Mouse (Mus musculus): ENCODE results near the gene Tmem88b. TPM values are rescaled to one million over a fixed set of nuclear protein-coding genes. Genes with fewer than 3 reads are reported as not detected.

The Tmem88b gene
- not detected in 2 replicates for total RNA-seq (2017)

DNA sequence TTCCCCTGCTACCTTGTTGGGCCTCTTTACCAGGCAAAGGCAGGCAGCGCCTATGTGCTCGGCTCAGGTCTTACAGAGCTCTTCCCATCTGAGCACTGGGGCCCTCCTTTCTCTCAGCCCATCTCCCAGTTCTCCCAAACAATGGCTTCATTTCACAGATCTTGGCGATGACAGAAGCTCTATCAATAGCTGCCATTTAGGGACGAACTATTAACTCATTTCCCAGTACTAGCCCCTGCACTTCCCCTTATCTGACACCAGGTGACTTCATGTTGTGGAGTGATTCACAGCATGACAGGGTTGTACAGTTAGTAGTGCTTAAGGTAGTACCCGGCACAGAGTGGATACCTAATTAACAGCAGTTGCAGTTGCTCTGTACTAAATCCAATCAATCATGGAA, at the start of gene Tmem88b:
Gene Tmem88b (minus strand): TSS at position 56 of the 400 bp plus-strand sequence.
- ATAC-seq (replicated peaks; ENCODE audit: low read depth, poor library complexity, severe bottlenecking), result no peak

DNA sequence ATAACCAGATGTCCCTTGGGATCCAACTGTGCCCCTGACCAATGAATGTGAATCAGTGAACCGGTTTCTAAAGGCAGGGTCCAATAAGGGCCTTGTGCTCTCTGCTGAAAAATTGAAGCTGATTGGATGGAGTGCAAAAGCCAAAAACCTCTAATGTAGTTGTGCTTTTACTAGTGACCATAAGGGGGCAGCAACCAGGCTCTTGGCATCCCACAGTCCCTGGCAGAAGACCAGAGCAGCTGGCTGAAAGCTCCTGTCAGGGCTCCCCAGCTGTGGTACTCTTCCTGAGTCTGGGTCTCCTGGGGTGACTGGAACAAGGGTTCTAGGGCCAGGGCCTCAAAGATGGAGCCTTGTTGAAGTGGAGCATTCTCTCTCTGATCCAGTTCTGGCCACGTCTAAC, 48.2 kb upstream of the Tmem88b start:
- peak; percentile 48 for ATAC-seq (replicated peaks; ENCODE audit: low read depth, poor library complexity, severe bottlenecking)

DNA sequence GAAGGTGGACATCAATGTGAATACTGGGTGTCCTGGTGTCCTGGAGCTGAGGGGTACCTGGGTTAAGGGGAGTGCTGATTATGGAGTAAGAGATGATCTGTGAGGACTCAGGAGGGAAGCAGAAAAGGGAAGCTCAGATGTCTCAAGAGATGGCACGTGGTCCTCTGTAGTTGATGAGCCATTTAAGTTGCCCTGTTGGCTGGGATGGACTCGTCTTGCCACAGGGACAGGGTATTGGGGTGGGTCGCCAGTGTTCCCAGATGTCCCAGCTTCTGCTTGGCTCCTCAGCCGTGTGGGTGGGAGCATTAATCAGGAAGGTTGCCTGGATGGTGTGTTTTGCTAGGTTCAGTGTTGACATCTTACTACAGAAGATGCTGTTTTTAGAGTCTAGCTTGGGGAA, 47.6 kb upstream of the Tmem88b start:
- no peak for ATAC-seq (replicated peaks; ENCODE audit: low read depth, poor library complexity, severe bottlenecking)

DNA sequence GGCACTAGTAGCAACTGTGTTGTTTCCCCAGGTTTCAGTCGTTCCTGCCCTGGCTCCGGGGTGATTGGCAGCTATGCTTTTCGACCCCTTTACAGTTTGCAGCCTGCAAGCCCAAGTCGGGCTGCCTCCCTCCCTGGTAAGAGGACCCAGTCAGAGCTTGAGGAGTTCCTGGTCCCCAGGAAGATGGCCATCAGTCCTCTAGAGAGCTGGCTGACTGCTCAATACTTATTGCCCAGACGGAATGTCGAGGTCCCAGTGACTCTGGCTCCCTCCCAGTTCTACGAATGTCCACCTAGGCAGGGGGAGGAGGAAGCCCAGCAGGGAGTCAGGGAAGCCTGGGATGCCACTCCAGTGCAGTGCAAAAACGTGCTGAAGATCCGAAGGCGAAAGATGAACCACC, 46.6 kb upstream of the Tmem88b start:
- ATAC-seq (replicated peaks; ENCODE audit: low read depth, poor library complexity, severe bottlenecking), result no peak

GRCm38 (mm10) chr4:155831831-155832230, 46.2 kb upstream of the Tmem88b start:
- no peak for ATAC-seq (replicated peaks; ENCODE audit: low read depth, poor library complexity, severe bottlenecking)

GRCm38 (mm10) chr4:155831205-155831766, 45.6 kb upstream of the Tmem88b start, which contains the start of gene Aurkaip1:
Gene Aurkaip1 (plus strand): TSS chr4:155831272.
- peak; percentile 87 for ATAC-seq (replicated peaks; ENCODE audit: low read depth, poor library complexity, severe bottlenecking)

DNA sequence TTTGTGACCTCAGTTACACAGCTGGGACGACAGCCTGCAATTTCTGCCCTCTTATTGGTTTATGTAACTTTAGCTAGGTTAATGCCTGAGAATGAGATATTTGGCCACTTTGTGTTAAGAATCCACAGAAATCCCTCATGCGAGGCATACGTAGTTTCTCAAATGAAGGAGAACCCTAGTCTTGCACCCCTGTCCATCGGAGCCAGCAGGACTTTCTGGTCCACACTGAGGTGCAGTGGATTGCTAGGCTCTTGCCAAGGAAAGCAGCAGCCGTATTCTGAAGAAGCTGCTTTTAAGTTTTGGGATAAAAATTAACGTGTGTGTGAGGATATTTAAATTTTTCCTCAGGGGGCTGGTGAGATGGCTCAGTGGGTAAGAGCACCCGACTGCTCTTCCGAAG, 44.9 kb upstream of the Tmem88b start:
- no peak for ATAC-seq (replicated peaks; ENCODE audit: low read depth, poor library complexity, severe bottlenecking)

DNA sequence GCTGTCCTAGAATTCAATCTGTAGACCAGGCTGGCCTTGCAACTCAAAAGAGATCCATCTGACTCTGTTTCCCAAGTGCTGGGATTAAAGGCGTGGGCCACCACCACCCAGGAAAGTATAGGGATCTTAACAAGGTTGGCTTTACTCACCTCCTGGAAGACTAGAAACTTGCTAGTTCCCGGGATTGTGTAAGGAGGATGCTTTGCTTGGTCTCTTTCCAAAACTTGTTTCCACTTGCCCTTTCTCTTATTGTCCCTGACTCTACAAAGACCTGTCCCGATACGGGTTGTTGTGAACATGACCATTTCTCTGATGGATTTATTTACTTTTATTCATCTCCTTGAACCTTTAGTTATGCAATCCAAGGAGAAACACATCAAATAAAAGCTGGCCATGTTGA, 44.2 kb upstream of the Tmem88b start:
- ATAC-seq (replicated peaks; ENCODE audit: low read depth, poor library complexity, severe bottlenecking), result no peak

DNA sequence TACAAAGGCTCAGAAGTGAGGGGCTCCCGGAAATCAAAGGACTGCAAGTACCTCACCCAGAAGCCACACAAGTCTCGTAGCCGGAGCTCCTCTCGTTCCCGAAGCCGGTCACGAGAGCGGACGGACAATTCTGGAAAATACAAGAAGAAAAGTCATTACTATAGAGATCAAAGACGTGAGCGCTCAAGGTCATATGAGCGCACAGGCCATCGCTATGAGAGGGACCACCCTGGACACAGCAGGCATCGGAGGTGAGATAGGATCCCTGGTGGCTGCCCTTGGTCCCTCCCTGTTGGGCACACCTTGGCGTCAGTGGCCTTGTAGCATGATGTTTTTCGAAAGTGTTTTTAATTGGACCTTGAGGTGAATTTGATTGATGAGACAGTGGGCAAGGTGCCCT, 37.8 kb upstream of the Tmem88b start:
- ATAC-seq (replicated peaks; ENCODE audit: low read depth, poor library complexity, severe bottlenecking), result no peak

- 0 out of 2 replicates have a peak, but pooled peaks have one; percentile 29 for ATAC-seq (replicated peaks; ENCODE audit: low read depth, poor library complexity, severe bottlenecking)
These were observed 35.4 kb upstream of the Tmem88b start for GRCm38 (mm10) chr4:155821025-155821424.

DNA sequence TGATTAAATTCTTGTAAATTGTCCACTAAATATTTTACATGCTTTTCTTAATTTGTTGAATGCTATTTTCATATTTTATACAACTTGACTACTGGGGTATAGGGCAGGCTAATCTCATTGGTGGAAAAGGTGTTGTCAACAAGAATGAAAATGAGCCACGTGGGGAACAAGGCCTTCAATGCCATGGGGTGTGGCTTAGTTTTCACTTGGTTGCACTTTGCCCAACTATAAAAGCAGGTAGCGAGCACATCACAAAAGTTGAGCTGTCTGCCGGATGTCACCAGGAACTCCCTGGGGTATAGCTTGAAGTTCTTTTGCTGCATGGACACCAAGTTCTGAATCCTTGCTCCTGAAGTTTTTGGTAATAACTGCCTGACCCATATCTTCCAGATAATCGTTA, 31.9 kb upstream of the Tmem88b start:
- no peak for ATAC-seq (replicated peaks; ENCODE audit: low read depth, poor library complexity, severe bottlenecking)

GRCm38 (mm10) chr4:155812665-155813181, 27.0 kb upstream of the Tmem88b start:
- ATAC-seq (replicated peaks; ENCODE audit: low read depth, poor library complexity, severe bottlenecking), result no peak

DNA sequence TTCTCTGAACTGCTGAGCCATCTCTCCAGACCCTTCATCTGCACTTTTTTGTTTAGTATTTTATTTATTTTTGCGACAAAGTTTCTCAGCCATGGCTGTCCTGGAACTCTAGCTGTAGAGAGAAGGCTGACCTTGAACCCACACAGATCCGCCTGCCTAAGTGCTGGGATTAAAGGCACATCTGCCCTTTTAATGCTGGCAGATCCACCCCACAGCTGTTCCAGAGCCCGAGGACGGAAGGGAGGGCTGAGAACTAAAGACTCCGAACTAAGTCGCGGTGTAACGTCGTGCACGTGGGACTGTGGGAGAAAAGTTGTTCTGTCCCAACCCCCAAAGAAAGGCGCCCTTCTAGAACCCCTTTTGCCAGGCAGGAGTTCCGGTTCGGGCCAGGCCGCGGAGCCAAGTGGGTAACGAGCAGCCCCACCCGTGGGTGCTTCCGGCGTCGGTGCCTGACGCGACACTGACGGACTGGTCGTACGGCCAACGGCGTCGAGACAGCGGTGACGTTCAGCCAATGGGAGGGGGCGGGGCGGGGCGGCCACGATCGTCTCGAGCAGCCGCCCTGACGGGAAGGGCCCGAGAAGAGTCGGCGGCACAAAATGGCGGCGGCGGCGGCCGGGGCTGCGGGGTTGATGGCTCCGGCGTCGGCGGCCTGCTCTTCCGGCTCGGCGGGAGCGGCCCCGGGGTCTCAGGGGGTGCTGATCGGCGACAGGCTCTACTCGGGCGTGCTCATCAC, 26.4 kb upstream of the Tmem88b start, which contains the start of gene Ccnl2:
Gene Ccnl2 (plus strand): TSS at position 561 of the 736 bp plus-strand sequence.
- ATAC-seq (replicated peaks; ENCODE audit: low read depth, poor library complexity, severe bottlenecking), result peak; percentile 99

GRCm38 (mm10) chr4:155807841-155808240, 22.2 kb upstream of the Tmem88b start:
- no peak for ATAC-seq (replicated peaks; ENCODE audit: low read depth, poor library complexity, severe bottlenecking)

DNA sequence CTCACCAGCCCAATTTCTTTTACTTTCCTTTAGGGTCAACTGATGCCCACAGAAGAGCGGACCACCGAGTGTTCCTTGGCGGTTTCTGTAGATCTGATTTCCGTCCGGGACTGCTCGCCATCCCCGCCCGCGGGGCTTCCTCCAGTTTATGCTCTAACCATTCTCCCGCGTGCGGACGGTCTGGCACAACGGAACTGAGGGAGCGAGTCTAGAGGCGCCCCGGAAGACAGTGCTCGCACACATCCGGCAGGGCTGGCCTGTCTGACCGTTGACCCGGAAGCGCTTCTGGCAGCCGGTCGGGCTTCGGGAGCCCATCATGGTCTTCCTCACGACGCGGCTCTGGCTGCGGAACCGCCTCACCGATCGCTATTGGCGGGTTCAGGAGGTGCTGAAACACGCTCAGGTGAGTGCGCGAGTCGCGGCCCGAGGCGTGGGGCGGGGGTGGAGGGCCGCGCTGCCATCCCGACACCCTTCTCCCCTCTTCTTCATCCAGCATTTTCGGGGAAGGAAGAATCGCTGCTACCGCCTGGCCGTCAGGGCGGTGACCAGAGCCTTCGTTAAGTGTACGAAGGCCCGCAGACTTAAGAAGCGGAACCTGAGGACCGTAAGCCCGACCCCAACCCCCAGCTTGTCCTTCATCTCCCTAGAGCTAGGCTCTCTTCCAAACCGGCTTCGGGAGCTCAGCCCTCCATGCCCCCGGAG, 17.8 kb upstream of the Tmem88b start:
- ATAC-seq (replicated peaks; ENCODE audit: low read depth, poor library complexity, severe bottlenecking), result peak; percentile 97

DNA sequence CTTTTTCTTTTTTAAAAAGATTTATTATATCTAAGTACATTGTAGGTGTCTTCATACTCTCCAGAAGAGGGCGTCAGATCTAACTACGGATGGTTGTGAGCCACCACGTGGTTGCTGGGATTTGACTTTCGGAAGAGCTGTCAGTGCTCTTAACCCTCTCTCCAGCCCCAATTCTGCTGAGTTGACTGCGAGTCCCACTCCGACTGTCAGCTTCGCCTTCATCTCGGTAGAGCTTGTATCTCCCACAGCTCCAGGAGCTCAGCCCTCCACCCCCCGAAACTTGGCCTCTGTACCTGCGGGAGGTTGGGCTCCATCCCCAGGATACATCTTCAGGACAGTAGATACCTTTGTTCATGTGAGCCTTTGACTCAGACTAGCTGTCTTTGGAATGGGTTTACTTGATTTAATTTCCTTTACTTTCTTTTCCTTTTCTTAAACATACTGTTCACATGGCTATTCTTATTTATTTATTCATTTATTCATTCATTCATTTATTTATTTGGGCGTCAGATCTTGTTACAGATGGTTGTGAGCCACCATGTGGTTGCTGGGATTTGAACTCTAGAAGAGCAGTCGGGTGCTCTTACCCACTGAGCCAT, 17.2 kb upstream of the Tmem88b start, which contains the start of gene Mrpl20:
Gene Mrpl20 (plus strand): TSS at position 138 of the 599 bp plus-strand sequence.
- ATAC-seq (replicated peaks; ENCODE audit: low read depth, poor library complexity, severe bottlenecking), result peak; percentile 53

GRCm38 (mm10) chr4:155802075-155802474, 16.4 kb upstream of the Tmem88b start:
- no peak for ATAC-seq (replicated peaks; ENCODE audit: low read depth, poor library complexity, severe bottlenecking)

GRCm38 (mm10) chr4:155793730-155794129, 8.1 kb upstream of the Tmem88b start:
- no peak for ATAC-seq (replicated peaks; ENCODE audit: low read depth, poor library complexity, severe bottlenecking)

GRCm38 (mm10) chr4:155791240-155791933, 5.7 kb upstream of the Tmem88b start:
- no peak for ATAC-seq (replicated peaks; ENCODE audit: low read depth, poor library complexity, severe bottlenecking)

DNA sequence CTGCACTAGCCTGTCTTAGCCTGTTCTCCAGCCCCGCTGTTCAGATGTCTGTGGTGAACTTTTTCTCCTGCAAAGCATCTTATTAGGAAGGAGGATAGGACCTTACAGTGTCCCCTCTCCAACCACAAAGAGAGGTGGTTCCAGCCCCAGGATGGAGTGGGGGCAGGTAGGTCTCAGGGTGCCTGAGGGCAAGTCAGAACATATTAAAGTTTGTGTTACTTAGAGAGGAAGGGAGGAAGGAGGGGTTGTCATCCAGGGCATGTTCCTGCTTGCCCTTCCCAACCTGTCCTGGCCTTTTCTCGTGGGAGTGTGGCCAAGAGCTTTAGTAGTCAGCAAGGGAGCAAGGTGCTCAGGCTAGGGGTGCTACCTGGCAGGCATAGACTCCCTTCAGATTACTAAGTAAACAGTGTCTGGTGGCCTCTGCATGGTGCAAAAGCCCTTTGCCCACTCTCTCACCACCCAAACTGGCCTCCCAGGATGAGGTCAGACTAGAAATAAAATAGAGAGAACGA, 5.0 kb upstream of the Tmem88b start:
- ATAC-seq (replicated peaks; ENCODE audit: low read depth, poor library complexity, severe bottlenecking), result no peak
